Comparison of ENCODE assay signal across 9 mouse cellular contexts in the genomic region with DNA sequence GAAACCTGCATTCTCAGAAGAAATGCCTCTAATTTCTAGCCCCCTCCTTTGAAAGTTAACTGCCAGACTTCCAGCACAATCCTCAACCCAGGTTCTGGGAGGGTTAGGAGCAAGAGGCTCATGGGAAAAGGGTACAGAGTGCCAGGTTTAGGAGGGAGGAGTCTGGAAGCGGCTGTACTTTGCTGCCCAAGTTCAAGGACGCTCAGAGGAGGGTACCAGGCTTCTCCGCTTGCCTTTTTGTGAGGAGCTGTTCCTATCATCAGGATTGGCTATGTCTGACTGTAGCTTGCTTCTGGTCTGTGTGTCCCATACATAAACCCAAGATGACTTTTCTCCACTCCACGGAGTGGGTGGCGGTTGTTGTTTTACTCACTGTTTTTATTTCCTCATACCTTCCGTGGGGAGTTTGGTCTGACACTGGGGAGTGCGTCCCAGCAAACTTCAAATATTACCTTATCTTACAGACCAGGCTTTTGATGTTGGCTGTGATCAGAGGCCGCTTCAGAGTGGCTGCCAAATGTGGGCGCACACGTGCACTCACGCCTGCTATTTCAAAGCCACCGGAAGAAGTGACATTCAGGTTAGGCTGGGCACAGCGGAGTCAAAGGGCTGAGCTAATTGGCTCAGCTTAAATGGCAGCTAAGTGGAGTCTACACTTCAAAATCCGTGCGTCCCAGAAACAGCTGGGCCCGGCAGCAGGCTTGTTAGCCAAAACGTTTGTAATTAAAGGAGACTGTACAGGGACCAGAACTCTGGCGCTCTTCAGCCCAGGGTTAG. TPM values are rescaled to one million over a fixed set of nuclear protein-coding genes. Genes with fewer than 3 reads are reported as not detected.
A peak's percentile ranks its signal among the peaks of the same experiment; 100 is the strongest.
DNase-seq lines count a peak whose midpoint lies in the region; ATAC-seq and TF ChIP-seq lines count a peak whose summit lies in the region.
"Had no signal": no experiment of that assay in that cellular context is flagged by ENCODE, and none has a peak within 500 bp of the region (broad histone marks: within the 10 kb centered on the region; RNA-seq: fewer than 3 reads in every experiment).

No protein-coding gene starts in this region.

- no peaks in the 10 kb centered on the region for H3K9me3 ChIP-seq in forebrain, postnatal 0 days (ENCODE audit: low read length)
- H3K9me3 ChIP-seq in limb, embryonic 11.5 days (ENCODE audit: control insufficient read depth, low read length) = no peaks in the 10 kb centered on the region

- no peak for TF ChIP-seq CTCF in forebrain, postnatal 0 days (IDR thresholded peaks at IDR 0.05; ENCODE audit: low read depth)

- peak; percentile 45 for DNase-seq in retina, postnatal 1 day
- DNase-seq in retina, embryonic 14.5 days (ENCODE audit: low spot score) = no peak
- no peak for DNase-seq in forebrain, postnatal 0 days
- DNase-seq in limb, embryonic 11.5 days (ENCODE audit: low spot score) = peak; percentile 64
- peak; percentile 59 for DNase-seq in skeletal muscle tissue, adult 2 months (ENCODE audit: low read depth, low spot score)
- DNase-seq in MN1 (ENCODE audit: low spot score) = no peak
- DNase-seq in thymus, postnatal 14 days = no peak
- DNase-seq: right cerebral cortex, adult 18-20 months; thymus, postnatal 4 days had no signal

- H3K36me3 ChIP-seq in forebrain, postnatal 0 days (ENCODE audit: insufficient read depth) = peaks cover 12% of the 10 kb centered on the region
- H3K36me3 ChIP-seq in limb, embryonic 11.5 days (ENCODE audit: control insufficient read depth, insufficient read depth, low read length) = peaks cover 17% of the 10 kb centered on the region; the same call in 1 of the 2 replicates

- no peak overlapping the region for H3K4me2 ChIP-seq in forebrain, postnatal 0 days (ENCODE audit: low read depth)
- H3K4me2 ChIP-seq in limb, embryonic 11.5 days (ENCODE audit: low read depth, severe bottlenecking) = no peak overlapping the region

- no peak overlapping the region for H3K4me3 ChIP-seq in forebrain, postnatal 0 days (ENCODE audit: low read depth, low read length)
- no peak overlapping the region for H3K4me3 ChIP-seq in limb, embryonic 11.5 days (ENCODE audit: low read depth, low read length)

- ATAC-seq in forebrain, postnatal 0 days = no peak
- ATAC-seq in limb, embryonic 11.5 days (ENCODE audit: insufficient number of reproducible peaks, low FRiP score, low TSS enrichment, low read depth) = no peak

- H3K9ac ChIP-seq in forebrain, postnatal 0 days = no peak overlapping the region
- no peak overlapping the region; the same call in 1 of the 2 replicates for H3K9ac ChIP-seq in limb, embryonic 11.5 days (ENCODE audit: low read length)

- peaks cover 10% of the 10 kb centered on the region; the same call in 1 of the 2 replicates for H3K4me1 ChIP-seq in forebrain, postnatal 0 days (ENCODE audit: insufficient read depth)
- H3K4me1 ChIP-seq in limb, embryonic 11.5 days (ENCODE audit: control insufficient read depth, insufficient read depth, low read length) = peaks cover 41% of the 10 kb centered on the region

- WGBS in forebrain, postnatal 0 days = 20% methylated on average over 18 of the region's 18 CpGs
- 30% methylated on average over 18 of the region's 18 CpGs for WGBS in limb, embryonic 11.5 days

- H3K27me3 ChIP-seq in forebrain, postnatal 0 days (ENCODE audit: insufficient read depth, low read length) = no peaks in the 10 kb centered on the region
- H3K27me3 ChIP-seq in limb, embryonic 11.5 days (ENCODE audit: control insufficient read depth, insufficient read depth, low read length) = no peaks in the 10 kb centered on the region

- H3K27ac ChIP-seq in forebrain, postnatal 0 days (ENCODE audit: low read depth, low read length) = peak overlapping the region; percentile 29; the same call in 1 of the 2 replicates
- peak overlapping the region; percentile 43 for H3K27ac ChIP-seq in limb, embryonic 11.5 days (replicated peaks; ENCODE audit: low read depth, low read length)

RNA-seq across cellular contexts. Expression of gene Axin2, which starts 16.1 kb away (rescaled TPM):
- total RNA-seq in forebrain, postnatal 0 days (2014; rRNA removed) = 28.7 and 35.6 TPM in 2 replicates
- polyA plus RNA-seq in forebrain, postnatal 0 days (2015; fragmentation: Nextera tagmentation; extraction: Ambion mirVana) = 4.5 and 5.0 TPM in 2 replicates
- 15.4 and 15.8 TPM in 2 replicates for polyA plus RNA-seq in limb, embryonic 11.5 days (2014; fragmentation: Nextera tagmentation; extraction: Ambion mirVana)

Comparison
In these comparisons a context has a peak if more than half of its experiments do, and no peak if none do; other contexts are left out.
1. DNase-seq: peak in retina, postnatal 1 day (single experiment), limb, embryonic 11.5 days (single experiment) and skeletal muscle tissue, adult 2 months (single experiment); none in retina, embryonic 14.5 days (single experiment), forebrain, postnatal 0 days (single experiment), MN1 (single experiment) and thymus, postnatal 14 days (single experiment).